Mouse (Mus musculus) liver, adult 2 months (tissue): ENCODE results near the gene Ppp1r1b. TPM values are rescaled to one million over a fixed set of nuclear protein-coding genes. Genes with fewer than 3 reads are reported as not detected.

Source experiments
- DNase-seq: peaks from one replicate; pipeline ENCODE4 v3.0.0-alpha.2; 2011; ENCODE audit warnings: low read depth, low spot score; ENCODE audit errors: extremely low read depth
- H3K27ac ChIP-seq: fragments of 200-500 bp; replicated peaks from 2 replicates; pipeline ENCODE4 v1.5.1; 2012; ENCODE audit warnings: low read depth, mild to moderate bottlenecking, control low read depth, inconsistent platforms, low read length; ENCODE audit not compliant: insufficient read depth
- H3K27me3 ChIP-seq: fragments of 200-500 bp; 2 replicates; pipeline ENCODE4 v1.6.1; 2012; ENCODE audit warnings: mild to moderate bottlenecking, moderate library complexity, low read length, inconsistent platforms; ENCODE audit not compliant: control insufficient read depth, insufficient read depth
- H3K36me3 ChIP-seq: fragments of 200-500 bp; 2 replicates; pipeline ENCODE4 v1.6.1; 2012; ENCODE audit warnings: low read length, inconsistent platforms; ENCODE audit not compliant: control insufficient read depth, insufficient read depth
- H3K4me1 ChIP-seq: fragments of 200-500 bp; 2 replicates; pipeline ENCODE4 v1.6.1; 2011; ENCODE audit warnings: low read length; ENCODE audit not compliant: control insufficient read depth, insufficient read depth
- H3K4me3 ChIP-seq: fragments of 200-500 bp; 2 replicates; pipeline ENCODE4 v1.5.1; 2011; ENCODE audit warnings: low read depth, mild to moderate bottlenecking, control low read depth, low read length, moderate library complexity; ENCODE audit not compliant: insufficient read depth
- H3K79me2 ChIP-seq: fragments of 200-500 bp; 2 replicates; pipeline ENCODE4 v1.6.1; 2012; ENCODE audit warnings: inconsistent platforms, mild to moderate bottlenecking, low read length, moderate library complexity; ENCODE audit not compliant: control insufficient read depth, insufficient read depth
- H3K9ac ChIP-seq: fragments of 200-500 bp; 2 replicates; pipeline ENCODE4 v1.6.1; 2012; ENCODE audit warnings: low read depth, mild to moderate bottlenecking, control low read depth, inconsistent platforms, low read length
- CTCF ChIP-seq: fragments of 200-500 bp; IDR thresholded peaks from 2 replicates; pipeline ENCODE4 v1.5.1; 2011; ENCODE audit warnings: low read depth, low read length, control low read depth
- POLR2A ChIP-seq: fragments of 200-500 bp; IDR thresholded peaks from 2 replicates; pipeline ENCODE4 v1.6.1; 2011; ENCODE audit warnings: low read length, control low read depth; ENCODE audit not compliant: insufficient read depth; ENCODE audit errors: extremely low read depth
- WGBS: fragments of 180-500 bp; shearing (Covaris S2); methylation state at CpG from one replicate; pipeline ENCODE4 v1.1.7; 2018; 5-methylcytosine and 5-hydroxymethylcytosine counted together
- polyA plus RNA-seq: library from polyadenylated mRNA; depleted of rRNA; stranded (reverse); fragments of >200 nt; gene quantifications from 2 replicates; pipeline ENCODE4 v1.2.3, GENCODE M21; 2012
- total RNA-seq: library from RNA; depleted of rRNA; stranded (reverse); fragments of >200 nt; gene quantifications from 2 replicates; pipeline ENCODE4 v1.2.3, GENCODE M21; 2014

Gene Ppp1r1b
- total and polyA plus RNA-seq, 2 experiments = 0.55 to 4.3 TPM

DNA sequence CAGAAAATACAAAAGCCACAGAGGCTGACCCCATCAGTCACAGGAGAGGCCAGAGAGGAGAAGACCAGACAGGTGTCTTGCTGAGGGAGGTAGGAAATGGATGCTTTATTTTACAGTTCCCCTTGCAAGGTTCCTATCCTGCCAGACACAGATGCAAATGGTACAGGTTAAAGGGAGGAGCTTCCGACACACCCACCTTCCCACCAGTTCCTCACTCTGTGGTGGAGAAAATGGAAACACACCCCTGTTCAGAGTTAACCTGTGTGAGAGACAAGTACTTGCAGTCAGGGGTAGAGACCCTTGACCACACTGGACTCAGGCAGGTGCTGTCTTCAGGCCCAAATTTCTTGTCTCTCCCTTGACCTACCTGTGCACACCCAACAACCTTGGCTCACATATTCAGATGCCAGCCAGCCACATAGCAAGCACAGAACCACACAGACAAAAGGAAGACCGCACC lies 17.4 kb upstream of the Ppp1r1b start:
- H3K79me2 ChIP-seq = no peaks in the 10 kb centered on the region
- H3K27ac ChIP-seq = no peak overlapping the region
- H3K4me3 ChIP-seq = no peak overlapping the region
- WGBS = 69% methylated on average over 2 of the region's 2 CpGs
- H3K4me1 ChIP-seq = peaks cover 5% of the 10 kb centered on the region
- H3K36me3 ChIP-seq = no peaks in the 10 kb centered on the region
- TF ChIP-seq POLR2A (no peak), CTCF (no peak)
- H3K27me3 ChIP-seq = peaks cover 41% of the 10 kb centered on the region
- no peak overlapping the region for H3K9ac ChIP-seq
- no peak for DNase-seq

DNA sequence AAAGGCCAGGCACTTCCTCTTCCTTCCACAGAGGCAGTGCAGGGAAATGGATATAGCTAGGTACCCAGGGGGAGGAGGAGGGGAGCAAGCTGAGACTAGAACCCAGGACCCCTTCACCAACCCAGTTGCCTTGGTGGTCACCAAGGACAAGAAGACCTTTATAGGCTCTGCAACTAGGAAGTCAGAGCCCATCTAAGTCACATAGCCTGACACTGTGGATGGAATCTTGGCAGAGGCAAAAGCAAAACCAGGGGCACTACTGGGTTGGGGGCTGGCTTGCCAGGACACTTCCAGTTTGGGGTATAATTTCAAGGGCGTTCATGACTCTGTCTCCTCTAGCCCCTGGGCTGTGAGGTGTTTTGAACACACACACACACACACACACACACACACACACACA lies 16.8 kb upstream of the Ppp1r1b start:
- no peak overlapping the region for H3K4me3 ChIP-seq
- TF ChIP-seq CTCF = no peak
- TF ChIP-seq POLR2A = no peak
- H3K79me2 ChIP-seq = no peaks in the 10 kb centered on the region
- H3K27ac ChIP-seq = no peak overlapping the region
- DNase-seq = no peak
- WGBS = 25% methylated on average over 1 of the region's 1 CpGs
- peaks cover 5% of the 10 kb centered on the region for H3K4me1 ChIP-seq
- no peak overlapping the region for H3K9ac ChIP-seq
- peaks cover 38% of the 10 kb centered on the region for H3K27me3 ChIP-seq
- no peaks in the 10 kb centered on the region for H3K36me3 ChIP-seq

DNA sequence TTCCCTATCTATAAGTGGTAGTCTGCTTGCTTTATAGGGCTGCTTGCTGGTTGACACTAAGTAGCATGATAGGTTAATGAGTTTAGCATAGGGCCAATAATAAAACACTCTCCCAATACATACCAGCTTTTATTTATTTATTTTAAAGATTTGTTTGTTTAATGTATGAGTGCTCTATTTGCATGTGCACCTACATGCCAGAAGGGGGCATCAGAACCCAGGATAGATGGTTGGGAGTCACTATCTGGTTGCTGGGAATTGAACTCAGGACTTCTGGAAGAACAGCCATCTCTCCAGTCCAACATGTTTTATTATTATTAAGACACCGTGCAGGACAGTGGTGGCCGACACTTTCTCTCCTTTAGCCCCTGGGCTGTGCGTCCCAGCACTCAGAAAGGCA lies 16.0 kb upstream of the Ppp1r1b start:
- no peak overlapping the region for H3K27ac ChIP-seq
- H3K9ac ChIP-seq = no peak overlapping the region
- peaks cover 5% of the 10 kb centered on the region for H3K4me1 ChIP-seq
- peaks cover 39% of the 10 kb centered on the region for H3K27me3 ChIP-seq
- DNase-seq = no peak
- TF ChIP-seq POLR2A = no peak
- TF ChIP-seq CTCF = no peak
- no peak overlapping the region for H3K4me3 ChIP-seq
- no peaks in the 10 kb centered on the region for H3K79me2 ChIP-seq
- no peaks in the 10 kb centered on the region for H3K36me3 ChIP-seq
- WGBS = 77% methylated on average over 3 of the region's 3 CpGs

DNA sequence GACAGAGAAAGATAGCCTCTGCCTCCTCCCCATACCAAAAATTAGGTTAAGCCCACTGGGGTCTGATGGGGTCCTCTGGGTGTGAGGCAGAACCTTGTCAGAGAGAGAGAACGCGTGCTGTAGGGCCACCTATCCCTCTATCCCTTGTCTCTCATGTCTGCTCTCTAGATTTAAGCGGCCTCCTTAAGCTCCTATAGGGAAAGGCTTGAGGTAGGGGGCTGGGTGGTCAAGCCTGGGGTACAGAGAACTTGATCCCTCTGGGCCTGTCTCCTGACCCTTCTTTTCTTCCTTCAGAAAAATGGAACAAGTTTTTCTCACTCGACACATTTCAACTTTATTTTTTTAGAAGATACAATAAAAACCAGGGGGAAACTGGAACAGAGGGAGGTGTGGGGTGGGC lies 15.4 kb upstream of the Ppp1r1b start:
- Histone ChIP-seq H3K4me1 (peaks cover 5% of the 10 kb centered on the region), H3K36me3 (no peaks in the 10 kb centered on the region), H3K9ac (no peak overlapping the region), H3K27ac (no peak overlapping the region), H3K27me3 (peaks cover 32% of the 10 kb centered on the region), H3K79me2 (no peaks in the 10 kb centered on the region), H3K4me3 (no peak overlapping the region)
- WGBS = 72% methylated on average over 4 of the region's 4 CpGs
- DNase-seq = no peak
- TF ChIP-seq POLR2A (no peak), CTCF (no peak)

DNA sequence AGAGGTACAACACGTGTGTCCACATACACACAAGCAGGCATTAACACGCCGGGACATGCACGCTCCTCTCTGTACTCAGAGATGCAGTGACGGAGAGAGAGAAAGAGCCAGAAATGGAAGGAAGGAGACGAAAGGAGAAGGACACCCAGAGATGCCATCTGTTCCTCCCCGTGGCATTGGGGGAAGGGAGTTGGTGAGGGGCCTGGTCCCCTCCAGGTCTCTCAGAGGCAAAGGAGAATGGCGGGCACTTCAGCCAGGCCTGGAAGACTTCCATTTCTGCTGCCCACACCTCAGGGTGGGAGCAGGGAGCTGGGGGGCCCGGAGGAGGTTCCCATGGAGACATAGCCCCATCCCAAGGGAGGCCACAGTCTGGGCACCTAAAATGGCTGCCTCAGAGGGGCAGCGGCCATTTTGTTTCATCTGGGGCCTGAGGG lies 14.9 kb upstream of the Ppp1r1b start:
- Histone ChIP-seq H3K36me3 (no peaks in the 10 kb centered on the region), H3K27me3 (peaks cover 29% of the 10 kb centered on the region), H3K9ac (no peak overlapping the region), H3K4me1 (peaks cover 5% of the 10 kb centered on the region), H3K79me2 (no peaks in the 10 kb centered on the region), H3K27ac (no peak overlapping the region), H3K4me3 (no peak overlapping the region)
- DNase-seq = no peak
- TF ChIP-seq CTCF (no peak), POLR2A (no peak)
- 80% methylated on average over 10 of the region's 10 CpGs for WGBS

DNA sequence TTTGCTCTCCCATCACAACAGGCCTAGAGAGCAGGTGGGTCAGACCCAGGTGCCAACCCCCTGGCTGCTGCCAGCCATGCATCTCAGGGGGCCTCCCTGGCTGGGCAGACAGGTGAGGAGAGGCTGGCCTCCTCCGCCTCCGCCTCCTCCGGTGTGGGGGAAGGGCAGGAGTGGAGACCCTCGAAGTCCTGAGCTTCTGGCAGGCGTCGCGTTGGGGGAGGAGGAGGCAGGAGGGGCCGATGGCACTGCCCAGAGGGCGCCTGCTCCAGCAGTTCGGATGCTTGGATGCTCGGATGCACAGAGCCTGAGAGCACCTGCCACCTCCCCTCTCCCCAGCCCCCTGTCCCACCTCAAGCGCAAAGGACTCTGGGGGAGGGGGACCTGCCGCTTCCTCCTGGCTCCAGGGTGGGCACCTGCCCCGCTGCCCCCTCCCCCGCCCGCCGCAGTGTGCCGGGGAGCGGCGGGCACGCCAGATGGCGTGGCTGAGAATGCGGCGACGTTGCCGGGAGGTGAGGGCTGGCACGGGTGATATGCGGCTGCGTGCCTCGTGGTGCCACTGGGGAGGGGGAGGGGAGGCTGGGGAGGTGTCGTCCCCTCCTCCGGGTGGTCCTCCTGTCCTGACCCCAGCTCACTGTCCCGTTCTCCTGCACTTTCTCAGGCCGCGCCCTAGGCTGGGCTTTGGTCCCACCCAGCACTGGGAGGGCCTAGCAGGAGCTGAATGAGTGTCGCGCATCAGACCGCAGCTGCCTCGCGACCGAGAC lies 14.0 kb upstream of the Ppp1r1b start:
- TF ChIP-seq POLR2A (no peak), CTCF (no peak)
- Histone ChIP-seq H3K27me3 (peaks cover 28% of the 10 kb centered on the region), H3K4me1 (peaks cover 5% of the 10 kb centered on the region), H3K36me3 (no peaks in the 10 kb centered on the region), H3K9ac (no peak overlapping the region), H3K79me2 (no peaks in the 10 kb centered on the region), H3K27ac (no peak overlapping the region), H3K4me3 (no peak overlapping the region)
- WGBS = 8% methylated on average over 26 of the region's 41 CpGs
- no peak for DNase-seq
